Mouse (Mus musculus) heart, postnatal 25 days (tissue): ENCODE measurements around the gene Scoc. TPM values are rescaled to one million over a fixed set of nuclear protein-coding genes. Genes with fewer than 3 reads are reported as not detected.
"Not testable (repeated sequence)": the region's sequence is repeated elsewhere in the genome, so short reads cannot be mapped to it uniquely, and the experiment has no call there.

Experiments
- DNase-seq: peaks from one replicate; pipeline ENCODE4 v3.0.0; 2022; ENCODE audit warnings: low spot score
- intact Hi-C: fragments of 180-260 bp; cut with DNase I; formaldehyde crosslinking; loops from one replicate; pipeline ENCODE4 v1.15.1; 2025
- total RNA-seq, 2 experiments: library from RNA; stranded (reverse); gene quantifications; 2 replicates each; pipeline ENCODE4 v1.2.3; 2021

Gene Scoc
- total RNA-seq, result 10 to 100 TPM; 45.3 to 48.1 TPM

DNA sequence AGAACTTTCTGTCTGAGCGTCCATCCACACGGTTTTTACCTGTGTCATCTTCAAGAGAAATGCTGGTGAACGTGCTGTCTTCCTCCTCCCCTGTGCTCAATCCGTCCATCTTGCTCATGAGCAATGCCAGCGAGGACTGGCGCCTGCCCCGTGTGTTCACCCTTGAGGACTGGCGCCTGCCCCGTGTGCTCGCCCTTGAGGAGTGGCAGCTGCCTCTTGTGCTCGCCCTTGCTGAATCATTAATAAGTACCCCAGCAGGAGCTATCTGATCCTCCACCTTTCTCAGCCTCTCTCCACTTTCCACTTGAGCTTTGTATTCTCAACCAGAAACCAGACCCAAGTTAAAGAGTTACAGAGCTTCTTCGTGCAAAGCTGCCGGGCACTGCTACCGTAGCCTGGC is at the start of gene Scoc:
Gene Scoc, minus strand, starts transcription at position 170 of the 400 bp plus-strand sequence.
- DNase-seq, result no peak
- intact Hi-C loops, result no loop called here

DNA sequence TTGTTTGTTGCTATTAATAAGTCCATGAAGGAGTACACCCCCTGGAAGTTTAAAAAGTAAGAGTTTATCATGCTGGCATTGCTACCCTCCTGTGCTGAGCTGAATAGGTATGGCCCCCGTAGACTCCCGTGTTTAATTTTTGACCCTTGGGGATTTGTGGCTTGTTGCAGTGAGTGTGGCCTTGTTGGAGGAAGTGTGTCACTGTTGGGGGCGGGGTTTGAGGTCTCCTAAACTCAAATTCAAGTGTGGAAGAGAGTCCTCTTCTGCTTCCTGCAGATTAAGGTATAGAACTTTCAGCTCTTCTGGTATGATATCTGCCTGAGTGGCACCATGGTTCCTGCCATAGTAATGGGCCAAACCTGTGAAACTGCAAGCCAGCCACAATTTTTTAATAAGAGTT is 1.4 kb upstream of the Scoc start:
- no peak for DNase-seq
- intact Hi-C loops, result no loop called here

DNA sequence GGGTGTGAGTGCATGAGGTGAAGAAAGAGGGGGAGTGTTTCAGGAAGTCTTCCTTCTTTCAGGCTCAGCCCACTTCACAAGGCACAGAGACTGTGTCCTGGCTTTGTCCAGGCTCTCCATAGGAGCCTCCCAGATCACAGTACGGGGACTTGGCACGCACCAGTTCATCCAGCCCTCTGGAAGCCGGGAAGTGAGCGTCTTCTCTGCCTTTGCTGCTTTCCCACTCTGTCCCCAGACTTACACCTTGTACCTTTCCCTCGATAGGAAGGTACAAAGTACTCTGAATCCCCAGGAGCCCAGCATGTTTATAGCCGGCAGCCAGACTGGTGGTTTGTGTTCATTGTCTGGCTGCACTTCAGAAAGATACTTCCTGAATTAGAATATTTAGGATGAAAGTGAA is 1.1 kb downstream of the Scoc start:
- DNase-seq, result no peak
- intact Hi-C loops, result no loop called here

DNA sequence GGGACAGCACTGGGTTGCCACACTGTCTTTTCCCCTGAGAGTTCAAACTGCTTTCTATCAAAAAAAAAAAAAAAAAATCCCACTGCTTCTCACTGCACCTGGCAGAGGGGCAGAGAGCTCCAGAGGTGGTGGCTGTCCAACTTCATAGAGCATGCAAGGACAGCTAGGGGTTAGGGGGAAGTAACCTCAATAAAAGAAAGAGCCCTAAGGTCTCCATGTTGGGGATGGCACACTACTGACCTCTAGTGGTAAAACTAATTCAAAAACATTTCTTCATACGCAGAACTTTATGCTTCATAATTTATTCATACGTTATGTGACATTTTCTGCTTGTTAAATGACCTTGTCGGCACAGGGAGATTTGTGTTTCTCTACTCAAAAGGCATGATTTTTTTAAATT is 7.1 kb downstream of the Scoc start:
- intact Hi-C loops, result no loop called here
- DNase-seq, result no peak

DNA sequence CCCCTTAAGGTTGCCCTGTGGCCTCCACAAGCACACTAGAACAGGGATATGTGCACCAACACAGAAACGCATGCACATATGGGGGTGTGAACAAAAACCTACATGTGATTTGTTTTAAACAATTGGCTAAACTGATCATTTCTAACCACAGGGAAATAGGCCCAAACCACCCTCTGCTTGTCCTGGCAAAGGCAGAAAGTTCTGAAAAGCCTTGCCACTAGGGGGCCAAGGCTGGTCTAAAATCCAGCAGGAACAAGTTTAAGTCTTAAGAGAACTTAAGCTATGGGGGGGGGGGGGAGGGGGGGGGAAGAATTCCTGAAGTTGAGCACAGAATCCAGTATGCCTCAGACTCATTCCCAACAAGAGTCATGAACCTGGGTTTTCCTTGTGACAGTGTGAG is 8.2 kb downstream of the Scoc start:
- DNase-seq, result no peak
- intact Hi-C loops, result loop anchor here (10.0 kb wide), 2 partner anchors 165 to 505 kb away; partner anchors contain the start of genes Asf1b and Gm10644

DNA sequence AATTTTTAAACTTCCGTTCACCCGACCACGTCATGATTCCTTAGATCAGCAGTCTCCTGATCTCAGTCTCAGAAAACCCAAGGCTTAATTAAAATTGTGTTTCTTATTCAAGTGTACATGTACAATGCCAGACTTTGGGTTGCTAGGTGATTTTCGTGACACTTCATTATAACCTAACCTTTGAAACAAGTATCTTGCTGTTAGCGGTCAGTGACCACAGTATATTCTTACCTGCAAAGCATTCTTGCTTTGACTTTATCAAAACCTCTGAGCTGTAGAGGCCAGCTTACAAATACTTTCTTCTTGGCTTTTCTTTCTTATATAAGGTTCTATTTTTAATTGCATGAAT is 15.2 kb downstream of the Scoc start:
- DNase-seq, result no peak
- intact Hi-C loops, result loop anchor here (5.0 to 10.0 kb wide), 4 partner anchors 111 to 512 kb away; partner anchors contain the start of genes Asf1b, Elmod2, Gm10644 and Ndufb7

DNA sequence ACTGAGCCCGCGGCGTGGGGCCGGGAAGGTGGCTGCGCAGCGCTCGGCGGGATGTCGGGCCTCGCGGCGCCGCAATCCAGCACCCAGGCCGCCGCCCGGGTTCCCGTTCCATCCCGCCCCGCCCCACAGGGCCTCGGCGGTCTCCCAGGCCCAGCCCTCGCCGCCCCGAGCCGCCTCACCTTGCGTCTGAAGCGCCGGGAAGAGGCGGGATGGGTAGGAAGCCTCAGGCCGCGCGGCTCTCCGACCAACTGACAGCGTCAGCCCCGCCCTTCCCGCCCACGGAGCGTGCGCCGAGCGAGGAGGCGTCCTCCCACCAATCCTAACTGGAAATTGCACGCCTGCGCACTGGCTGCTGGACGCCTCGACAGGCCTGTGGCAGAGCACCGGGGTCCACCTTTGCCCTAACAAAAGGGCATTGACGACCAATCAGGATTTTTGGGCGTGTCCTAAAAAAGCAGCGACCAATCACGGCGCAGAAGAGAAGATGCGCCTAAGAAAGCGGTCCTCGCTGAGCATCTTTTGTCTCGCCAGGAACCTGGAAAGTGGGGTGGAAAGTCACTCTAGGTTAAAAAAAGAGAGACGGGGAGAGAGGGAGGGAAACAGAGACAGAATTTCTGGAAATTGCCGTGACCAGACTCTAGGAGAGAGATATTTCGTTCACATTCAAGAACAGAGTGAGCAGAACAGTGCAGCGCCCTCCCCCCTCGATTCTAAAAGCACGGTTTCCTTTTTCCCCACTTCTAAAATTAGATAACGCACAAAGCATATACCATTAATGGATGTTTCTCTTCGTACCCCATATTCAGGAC is 15.7 kb downstream of the Scoc start:
- peak; percentile 96 for DNase-seq
- intact Hi-C loops, result loop anchor here (5.0 to 10.0 kb wide), 4 partner anchors 110 to 512 kb away; partner anchors contain the start of genes Asf1b, Elmod2, Gm10644 and Ndufb7

DNA sequence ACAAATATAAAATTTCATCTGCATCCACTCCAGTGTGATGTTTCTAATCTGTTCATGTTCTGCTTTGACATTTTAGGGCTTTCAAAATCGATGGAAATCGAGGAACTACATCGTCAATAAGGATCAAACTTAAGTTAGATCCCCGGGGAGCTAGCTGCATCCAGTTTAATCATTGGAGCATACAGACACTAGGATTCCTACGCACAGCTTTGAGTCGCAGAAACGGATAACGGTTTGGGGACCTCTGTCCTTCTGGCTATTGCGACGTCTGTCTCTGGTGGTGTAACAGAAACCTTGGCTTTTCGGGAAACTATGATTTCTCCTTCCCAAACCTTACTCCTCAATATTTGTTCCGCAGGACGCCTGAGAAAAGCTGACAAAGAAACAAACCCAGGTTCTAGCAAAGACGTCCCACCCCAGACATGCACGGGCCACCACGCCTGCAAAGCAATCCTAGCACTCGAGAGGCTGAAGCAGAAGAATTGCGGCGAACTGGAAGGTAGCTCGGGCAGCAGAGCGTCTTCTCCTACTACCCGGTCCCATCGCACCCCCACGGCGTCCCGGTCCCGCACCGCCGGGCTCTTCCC is 16.4 kb downstream of the Scoc start:
- intact Hi-C loops, result loop anchor here (5.0 to 10.0 kb wide), 4 partner anchors 109 to 513 kb away; partner anchors contain the start of genes Asf1b, Elmod2, Gm10644 and Ndufb7

DNA sequence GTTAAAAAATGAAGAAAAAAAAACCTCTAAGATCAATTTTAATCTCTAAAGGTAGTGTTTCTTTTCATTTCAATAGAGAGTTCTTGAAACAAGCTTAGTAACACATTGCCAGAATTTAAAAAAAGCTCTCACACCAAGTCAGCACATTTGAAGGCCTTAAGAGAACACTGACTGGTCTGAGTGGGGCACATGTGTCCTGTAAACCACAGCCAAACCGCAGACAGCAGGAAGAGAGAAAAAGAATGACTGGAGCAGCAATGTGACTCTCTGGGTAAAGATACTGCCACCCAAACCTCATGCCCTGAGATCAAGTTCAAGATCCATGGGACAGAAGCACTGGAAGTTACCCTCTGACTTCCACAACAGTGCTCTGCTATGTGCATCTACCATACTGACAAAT is 21.1 kb downstream of the Scoc start:
- intact Hi-C loops, result no loop called here
- no peak for DNase-seq

More for the DNA sequence above, 16.4 kb downstream of the Scoc start:
- DNase-seq, result no peak

DNA sequence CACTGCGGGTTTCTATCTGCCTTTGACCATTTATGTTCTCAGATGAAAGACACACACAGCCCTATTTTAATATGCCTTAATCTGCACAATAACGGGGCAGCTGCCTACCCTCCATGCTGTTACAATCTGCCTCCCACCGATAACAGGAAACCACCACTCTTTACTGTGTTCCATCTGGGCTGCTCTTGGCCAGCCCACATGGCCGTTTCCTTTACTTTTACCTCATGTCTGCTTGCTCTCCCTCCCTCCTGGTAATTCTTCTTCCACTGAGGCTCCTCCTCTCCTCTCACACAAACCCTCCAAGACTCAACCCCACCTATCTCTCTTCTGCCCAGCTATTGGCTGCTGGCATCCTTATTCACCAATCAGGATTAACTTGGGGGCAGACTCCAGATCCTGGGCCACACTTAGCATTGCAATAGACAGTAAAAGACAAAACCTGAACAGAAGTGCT is 29.1 kb downstream of the Scoc start:
- intact Hi-C loops, result no loop called here
- no peak for DNase-seq

DNA sequence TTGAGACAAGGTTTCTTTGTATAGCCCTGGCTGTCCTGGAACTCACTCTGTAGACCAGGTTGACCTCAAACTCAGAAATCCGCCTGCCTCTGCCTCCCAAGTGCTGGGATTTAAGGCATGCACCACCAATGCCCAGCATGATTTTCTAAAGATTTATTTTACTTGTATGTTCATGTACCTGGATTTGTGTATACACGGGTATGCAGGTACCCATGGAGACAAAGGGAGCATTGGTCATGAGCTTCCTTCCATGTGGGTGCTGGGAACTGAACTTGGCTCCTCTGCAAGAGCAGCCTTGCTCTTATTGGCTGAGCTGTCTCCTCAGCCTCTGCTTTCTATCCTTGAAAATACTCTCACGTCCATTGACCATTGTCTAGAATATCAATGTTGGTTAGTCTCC is 29.6 kb downstream of the Scoc start:
- DNase-seq, intact Hi-C loops: not testable (repeated sequence)

DNA sequence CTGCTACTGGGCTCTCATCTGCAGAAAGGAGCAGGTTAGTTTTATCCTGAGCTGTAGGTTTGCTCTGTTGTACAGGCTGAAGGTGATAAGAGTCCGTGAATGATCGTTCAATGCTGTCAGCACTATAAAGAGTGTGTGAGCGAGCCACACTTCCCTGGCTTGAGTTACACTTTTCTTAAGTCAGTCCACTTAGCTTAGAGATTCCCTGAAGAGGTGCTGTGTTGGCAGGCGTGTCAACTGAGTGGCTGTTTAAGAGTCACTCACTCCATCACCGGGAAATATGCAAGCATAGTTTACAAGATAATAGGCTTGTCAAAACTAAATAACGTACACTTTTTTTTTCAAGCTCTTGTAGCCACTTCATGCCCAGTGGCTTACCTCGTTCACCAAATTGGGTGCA is 31.2 kb downstream of the Scoc start:
- intact Hi-C loops, result no loop called here
- DNase-seq, result no peak

DNA sequence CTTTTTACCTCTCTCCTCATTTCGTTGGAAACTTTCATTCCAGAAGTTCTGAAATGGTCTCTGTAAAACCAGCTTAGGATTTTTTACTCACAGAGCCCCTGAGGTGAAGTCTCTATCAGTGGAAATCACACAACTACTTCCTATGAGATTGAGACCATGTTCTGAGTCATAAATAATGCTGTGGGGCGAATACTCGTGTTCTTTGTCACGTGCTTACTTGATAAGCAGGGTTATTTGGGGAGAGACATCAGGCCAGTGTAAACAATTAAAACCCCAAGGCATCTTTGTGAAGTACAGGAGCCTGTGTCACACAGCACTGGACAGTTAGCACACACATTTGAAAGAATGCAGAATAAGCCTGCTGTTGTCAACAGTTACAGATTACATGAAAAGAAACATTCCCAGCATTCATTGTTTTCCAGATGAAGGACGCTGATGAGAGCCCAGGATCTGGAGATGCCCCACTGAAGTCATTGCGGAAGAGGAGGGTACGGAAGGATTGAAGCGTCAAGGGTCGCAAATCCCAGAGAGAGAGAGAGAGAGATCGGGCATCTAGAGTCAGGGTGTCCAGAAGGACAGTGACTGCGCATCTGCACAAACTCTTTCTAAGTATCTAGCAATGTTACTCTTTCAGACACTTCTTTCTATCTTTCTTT is 32.0 kb downstream of the Scoc start:
- intact Hi-C loops, result no loop called here
- no peak for DNase-seq

DNA sequence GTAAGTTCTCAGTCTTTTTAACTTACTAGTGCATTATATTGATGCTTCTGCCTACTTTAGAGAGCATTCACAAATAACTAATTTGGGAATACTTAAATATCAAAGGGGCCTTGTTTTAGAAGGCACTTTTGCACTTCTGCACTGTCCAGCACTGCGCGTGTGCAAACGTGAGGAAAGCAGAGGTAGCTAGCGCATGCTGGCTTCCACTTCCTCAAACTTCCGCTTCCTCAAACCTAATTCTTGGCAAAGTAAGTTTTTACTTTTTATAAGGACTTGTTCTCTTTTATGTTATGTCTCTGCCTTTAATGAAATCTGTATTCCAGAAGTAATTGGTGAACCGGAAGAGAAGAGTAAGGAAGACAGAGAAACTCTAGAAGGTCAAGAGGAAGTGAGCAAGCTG is 33.0 kb downstream of the Scoc start:
- DNase-seq, result no peak
- intact Hi-C loops, result no loop called here

DNA sequence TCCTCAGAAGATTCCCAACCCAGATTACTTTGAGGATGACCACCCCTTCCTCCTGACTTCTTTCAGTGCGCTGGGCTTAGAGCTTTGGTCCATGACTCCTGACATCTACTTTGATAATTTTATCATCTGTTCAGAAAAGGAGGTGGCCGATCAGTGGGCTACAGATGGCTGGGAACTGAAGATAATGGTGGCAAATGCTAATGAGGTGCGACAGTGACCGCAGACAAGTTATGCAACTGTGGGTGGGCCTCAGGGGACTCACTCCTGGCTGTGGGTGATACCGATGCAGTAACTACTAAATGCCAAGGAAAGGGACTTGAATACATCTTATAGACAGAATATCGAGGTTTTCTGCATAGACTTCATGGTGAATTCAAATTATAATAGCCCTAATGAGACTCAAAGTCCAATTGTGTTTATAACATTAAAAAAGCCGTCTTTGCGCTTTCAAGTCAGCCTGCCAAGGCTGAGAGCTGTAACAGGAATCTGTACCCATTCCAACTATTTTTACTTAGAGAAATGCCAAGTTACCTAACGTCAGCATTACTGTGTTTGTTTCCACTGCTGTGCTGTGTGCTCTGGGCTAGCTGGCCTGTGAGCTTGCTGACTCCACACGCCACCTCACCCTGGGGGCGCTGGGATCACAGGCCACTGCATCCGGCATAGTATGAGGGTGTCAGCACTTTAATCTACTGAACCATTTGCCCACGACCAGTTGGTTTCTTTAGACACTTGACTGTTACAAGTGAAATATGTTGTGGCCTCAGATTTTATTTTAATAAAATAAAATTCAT is 35.0 kb downstream of the Scoc start:
- intact Hi-C loops, result no loop called here
- DNase-seq, result no peak

DNA sequence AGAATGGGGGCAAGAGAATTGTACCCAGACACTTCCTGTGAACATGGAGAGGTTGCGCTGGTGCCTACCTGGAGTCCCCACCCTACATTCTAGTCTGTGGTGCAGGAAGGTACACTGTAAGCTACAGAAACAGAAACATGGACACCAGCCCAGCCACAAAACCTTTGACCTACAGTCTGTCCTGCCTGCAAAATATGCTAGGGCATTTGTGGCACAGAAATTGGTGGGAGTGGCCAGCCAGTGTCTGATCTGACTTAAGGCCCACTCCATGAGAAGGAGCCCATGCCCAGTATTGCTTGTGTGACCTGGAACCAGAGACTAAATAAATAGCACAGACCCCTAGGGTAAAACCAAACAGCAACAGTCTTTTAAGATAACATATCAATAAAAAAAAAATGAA is 36.8 kb downstream of the Scoc start:
- no peak for DNase-seq
- intact Hi-C loops, result no loop called here

DNA sequence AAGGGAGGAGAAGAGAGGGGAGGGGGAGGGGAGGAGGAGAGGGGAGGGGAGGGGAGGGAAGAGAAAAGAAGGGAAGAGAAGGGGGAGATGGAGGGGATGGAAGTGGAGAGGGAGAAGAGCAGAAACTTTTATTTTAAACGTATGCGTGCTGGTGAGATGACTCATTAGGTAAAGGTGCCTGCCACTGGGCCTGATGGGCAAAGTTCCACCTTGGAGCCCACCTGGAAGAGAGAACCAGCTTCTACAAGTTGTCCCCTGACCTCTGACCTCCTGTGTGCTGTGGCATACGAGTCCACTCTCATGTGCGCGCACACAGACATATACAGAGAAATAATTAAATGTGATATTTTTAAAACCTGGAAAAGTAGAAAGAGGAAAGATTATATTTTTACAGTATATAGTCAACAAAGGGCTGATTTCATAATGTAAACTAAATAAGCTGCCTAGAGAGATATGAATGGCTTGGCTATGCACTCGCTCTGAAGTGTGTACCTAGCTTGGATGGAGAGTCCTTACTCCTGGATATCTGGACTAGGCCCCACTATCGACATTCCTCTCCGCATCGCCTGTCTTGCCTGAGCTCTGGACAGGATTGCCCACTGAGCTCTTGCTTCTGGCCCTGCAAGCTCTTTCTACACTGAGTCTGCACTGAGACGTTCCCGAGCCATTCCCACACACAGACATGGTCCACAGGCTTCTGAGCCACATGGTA is 39.2 kb downstream of the Scoc start:
- no peak for DNase-seq
- intact Hi-C loops, result no loop called here

DNA sequence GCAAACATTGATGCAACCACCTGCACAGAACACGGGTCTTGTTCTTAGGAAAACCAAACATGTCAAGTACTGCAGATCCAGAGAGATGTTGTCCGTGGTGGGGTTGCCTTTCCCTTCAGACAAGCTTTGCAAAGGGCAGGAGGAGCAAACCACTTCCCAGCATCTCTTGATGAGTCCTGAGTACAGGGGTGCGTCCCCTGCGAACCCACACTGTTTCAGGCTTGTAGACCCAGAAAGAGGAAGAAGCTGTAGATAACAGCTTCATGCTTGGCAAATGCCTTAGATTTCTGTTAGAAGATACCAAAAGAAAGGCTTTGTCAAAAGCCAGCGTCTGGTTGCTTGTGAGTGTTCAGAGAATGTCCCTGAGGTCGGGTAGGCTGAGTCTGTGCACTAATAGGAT is 40.2 kb downstream of the Scoc start:
- no peak for DNase-seq
- intact Hi-C loops, result no loop called here

DNA sequence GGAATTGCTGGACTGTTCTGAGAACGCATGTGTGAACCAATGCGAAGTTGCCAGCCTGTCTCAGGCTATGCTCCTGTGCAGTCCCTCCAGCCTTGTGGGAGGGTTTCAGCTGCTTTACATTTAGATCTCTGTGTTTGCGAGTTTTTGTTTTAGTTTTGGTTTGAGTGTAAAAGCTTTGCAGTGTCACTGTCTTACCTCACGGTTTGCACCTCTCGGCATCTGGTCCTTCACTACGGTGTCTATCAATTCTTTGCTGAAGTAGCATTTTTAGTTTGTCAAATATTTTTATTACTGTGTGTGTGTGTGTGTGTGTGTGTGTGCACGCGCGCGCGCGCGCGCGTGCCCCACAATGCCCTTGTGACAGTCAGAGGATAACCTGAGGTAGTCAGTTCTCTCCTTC is 41.3 kb downstream of the Scoc start:
- intact Hi-C loops, result no loop called here
- no peak for DNase-seq
